Mouse (Mus musculus): ENCODE data around the gene Nol7. TPM values are rescaled to one million over a fixed set of nuclear protein-coding genes. Genes with fewer than 3 reads are reported as not detected.

The Nol7 gene
- 92.0 and 119 TPM in 2 replicates for polyA plus RNA-seq (2015; fragmentation: Nextera tagmentation; extraction: Ambion mirVana)

- H3K9ac ChIP-seq (ENCODE audit: low read length) = peak within 1 kb of the TSS; percentile 86
- ATAC-seq (ENCODE audit: insufficient read depth, low FRiP score) = peak; percentile 94
- no peaks in the 10 kb centered on the region for H3K9me3 ChIP-seq (replicated peaks; ENCODE audit: control insufficient read depth, low read length)
- peak within 1 kb of the TSS; percentile 79 for H3K4me3 ChIP-seq (replicated peaks; ENCODE audit: low read length)
- H3K27ac ChIP-seq (ENCODE audit: low read length) = peak within 1 kb of the TSS; percentile 92
- H3K4me1 ChIP-seq (ENCODE audit: control insufficient read depth, insufficient read depth, low read length) = peaks cover 11% of the 10 kb centered on the region
- peaks cover 8% of the 10 kb centered on the region; the same call in 1 of the 2 replicates for H3K36me3 ChIP-seq (ENCODE audit: control insufficient read depth, insufficient read depth, low read length)
- WGBS = under 1% methylated on average over 72 of the region's 72 CpGs
- no peaks in the 10 kb centered on the region for H3K27me3 ChIP-seq (ENCODE audit: control insufficient read depth, insufficient read depth, low read length)
- peak within 1 kb of the TSS; percentile 68 for H3K4me2 ChIP-seq (ENCODE audit: low read depth, low read length)
Measured at GRCm38 (mm10) chr13:43398297-43399080, at the start of gene Nol7. Gene Nol7 (plus strand): TSS chr13:43398390.

DNA sequence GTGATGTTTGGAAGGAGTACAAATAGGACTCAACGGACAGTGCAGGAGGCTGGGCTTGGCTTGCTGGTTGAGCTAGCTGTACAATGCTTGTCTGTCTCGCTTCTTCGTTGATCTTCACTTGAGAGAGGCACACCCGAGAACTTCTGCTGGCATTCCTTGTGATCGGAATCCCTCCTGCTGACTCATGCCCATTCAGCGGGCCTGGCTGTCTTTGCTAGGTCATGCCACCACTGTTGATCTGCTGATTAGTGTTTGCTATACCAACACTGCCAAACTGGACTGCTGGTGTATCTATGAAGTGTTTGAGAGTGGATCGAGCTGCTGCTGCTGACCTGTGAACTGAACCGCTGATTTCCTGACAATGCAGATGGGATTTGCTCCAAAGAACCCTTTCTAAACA lies 48.8 kb upstream of the Nol7 start:
- Histone ChIP-seq H3K36me3 (ENCODE audit: control insufficient read depth, insufficient read depth, low read length) (no peaks in the 10 kb centered on the region), H3K9ac (ENCODE audit: low read length) (no peak overlapping the region), H3K4me1 (ENCODE audit: control insufficient read depth, insufficient read depth, low read length) (peaks cover 5% of the 10 kb centered on the region; the same call in 1 of the 2 replicates), H3K27ac (ENCODE audit: low read length) (no peak overlapping the region), H3K9me3 (replicated peaks; ENCODE audit: control insufficient read depth, low read length) (no peaks in the 10 kb centered on the region), H3K4me3 (replicated peaks; ENCODE audit: low read length) (no peak overlapping the region), H3K27me3 (ENCODE audit: control insufficient read depth, insufficient read depth, low read length) (no peaks in the 10 kb centered on the region), H3K4me2 (ENCODE audit: low read depth, low read length) (no peak overlapping the region)
- no peak for ATAC-seq (ENCODE audit: insufficient read depth, low FRiP score)
- WGBS = 75% methylated on average over 8 of the region's 8 CpGs

DNA sequence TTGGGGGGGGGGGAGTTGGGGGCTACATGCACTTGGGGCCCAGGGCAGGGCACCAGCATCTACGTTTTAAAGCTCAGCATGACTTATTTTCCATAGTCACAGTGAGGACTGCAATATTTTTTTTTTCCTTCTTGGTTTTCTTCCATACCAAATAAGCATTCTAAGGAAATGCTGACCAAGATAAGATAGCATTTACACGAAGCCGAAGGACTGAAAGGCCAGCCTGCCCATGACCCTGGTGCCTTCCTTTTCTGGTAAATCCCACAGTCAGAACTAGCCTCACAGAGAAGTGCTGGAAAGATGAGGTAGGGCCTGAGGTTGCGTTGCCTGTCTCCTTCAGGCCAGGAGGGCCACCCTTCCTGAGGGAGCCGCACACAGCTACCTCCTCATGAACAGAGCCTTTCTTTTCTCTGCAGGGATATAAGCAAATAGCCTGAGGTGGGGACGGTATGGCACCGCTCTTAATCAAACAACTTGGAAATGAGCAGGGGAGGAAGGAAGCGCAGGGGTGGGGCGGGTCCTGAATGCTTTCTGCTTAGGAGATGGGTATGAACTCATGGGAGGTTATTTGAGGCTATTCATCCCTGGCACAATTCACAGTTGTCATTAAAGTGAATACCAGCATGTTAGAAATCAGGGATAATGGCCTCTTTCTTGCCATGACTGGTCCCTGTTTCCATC lies 47.6 kb upstream of the Nol7 start:
- Histone ChIP-seq H3K27ac (ENCODE audit: low read length) (no peak overlapping the region), H3K9ac (ENCODE audit: low read length) (no peak overlapping the region), H3K4me1 (ENCODE audit: control insufficient read depth, insufficient read depth, low read length) (peaks cover 5% of the 10 kb centered on the region; the same call in 1 of the 2 replicates), H3K4me2 (ENCODE audit: low read depth, low read length) (no peak overlapping the region), H3K4me3 (replicated peaks; ENCODE audit: low read length) (no peak overlapping the region), H3K9me3 (replicated peaks; ENCODE audit: control insufficient read depth, low read length) (no peaks in the 10 kb centered on the region), H3K36me3 (ENCODE audit: control insufficient read depth, insufficient read depth, low read length) (no peaks in the 10 kb centered on the region), H3K27me3 (ENCODE audit: control insufficient read depth, insufficient read depth, low read length) (no peaks in the 10 kb centered on the region)
- WGBS = 62% methylated on average over 9 of the region's 9 CpGs
- no peak for ATAC-seq (ENCODE audit: insufficient read depth, low FRiP score)

- no peaks in the 10 kb centered on the region for H3K36me3 ChIP-seq (ENCODE audit: control insufficient read depth, insufficient read depth, low read length)
- H3K4me3 ChIP-seq (replicated peaks; ENCODE audit: low read length) = no peak overlapping the region
- H3K9me3 ChIP-seq (replicated peaks; ENCODE audit: control insufficient read depth, low read length) = no peaks in the 10 kb centered on the region
- no peak overlapping the region for H3K4me2 ChIP-seq (ENCODE audit: low read depth, low read length)
- H3K27me3 ChIP-seq (ENCODE audit: control insufficient read depth, insufficient read depth, low read length) = no peaks in the 10 kb centered on the region
- ATAC-seq (ENCODE audit: insufficient read depth, low FRiP score) = no peak
- H3K9ac ChIP-seq (ENCODE audit: low read length) = no peak overlapping the region
- H3K4me1 ChIP-seq (ENCODE audit: control insufficient read depth, insufficient read depth, low read length) = peaks cover 5% of the 10 kb centered on the region; the same call in 1 of the 2 replicates
- H3K27ac ChIP-seq (ENCODE audit: low read length) = no peak overlapping the region
- WGBS = 45% methylated on average over 4 of the region's 4 CpGs
Measured at GRCm38 (mm10) chr13:43353356-43353755, 44.8 kb upstream of the Nol7 start.

- no peak overlapping the region for H3K9ac ChIP-seq (ENCODE audit: low read length)
- no peak overlapping the region for H3K4me2 ChIP-seq (ENCODE audit: low read depth, low read length)
- H3K27ac ChIP-seq (ENCODE audit: low read length) = no peak overlapping the region
- H3K4me3 ChIP-seq (replicated peaks; ENCODE audit: low read length) = no peak overlapping the region
- no peaks in the 10 kb centered on the region for H3K27me3 ChIP-seq (ENCODE audit: control insufficient read depth, insufficient read depth, low read length)
- 47% methylated on average over 12 of the region's 12 CpGs for WGBS
- H3K4me1 ChIP-seq (ENCODE audit: control insufficient read depth, insufficient read depth, low read length) = peaks cover 5% of the 10 kb centered on the region; the same call in 1 of the 2 replicates
- no peak for ATAC-seq (ENCODE audit: insufficient read depth, low FRiP score)
- H3K9me3 ChIP-seq (replicated peaks; ENCODE audit: control insufficient read depth, low read length) = no peaks in the 10 kb centered on the region
- no peaks in the 10 kb centered on the region for H3K36me3 ChIP-seq (ENCODE audit: control insufficient read depth, insufficient read depth, low read length)
Measured at GRCm38 (mm10) chr13:43354362-43354761, 43.8 kb upstream of the Nol7 start.

DNA sequence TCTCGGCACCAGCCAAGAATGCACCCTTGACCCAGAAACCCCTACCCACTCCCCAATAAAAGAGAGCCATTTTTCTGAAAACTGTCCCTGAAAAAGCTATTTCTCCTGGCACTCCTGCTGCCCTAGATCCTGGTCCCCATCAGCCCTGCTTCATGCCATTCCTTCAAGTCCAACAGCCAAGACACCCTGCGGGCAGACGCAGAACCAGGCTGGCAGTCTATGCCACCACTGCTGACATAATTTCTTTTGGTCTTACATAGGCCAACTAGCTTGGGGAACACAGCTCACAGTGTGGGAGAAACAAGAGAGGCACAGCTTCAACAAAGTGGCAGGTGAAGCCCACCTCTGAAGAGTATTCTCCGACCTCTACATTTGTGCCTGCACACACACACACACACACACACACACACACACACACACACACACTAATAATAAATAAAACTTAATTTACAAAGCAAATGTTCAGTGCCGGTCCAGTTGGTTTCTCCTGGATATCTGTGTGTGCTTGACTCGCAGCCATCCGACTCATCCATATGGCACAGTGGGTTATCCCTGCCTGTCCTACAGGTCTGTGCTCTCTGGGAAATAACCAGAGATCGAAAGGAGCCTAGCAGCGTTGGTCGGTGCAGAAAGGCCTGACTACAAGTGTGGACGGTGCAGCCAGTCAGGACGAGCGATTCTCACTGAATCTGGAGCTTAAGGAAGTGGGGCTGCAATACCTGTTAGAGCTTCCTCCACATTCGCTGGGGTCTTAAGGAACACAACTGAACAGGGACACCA lies 41.7 kb upstream of the Nol7 start:
- WGBS = 91% methylated on average over 14 of the region's 14 CpGs
- H3K9me3 ChIP-seq (replicated peaks; ENCODE audit: control insufficient read depth, low read length) = no peaks in the 10 kb centered on the region

DNA sequence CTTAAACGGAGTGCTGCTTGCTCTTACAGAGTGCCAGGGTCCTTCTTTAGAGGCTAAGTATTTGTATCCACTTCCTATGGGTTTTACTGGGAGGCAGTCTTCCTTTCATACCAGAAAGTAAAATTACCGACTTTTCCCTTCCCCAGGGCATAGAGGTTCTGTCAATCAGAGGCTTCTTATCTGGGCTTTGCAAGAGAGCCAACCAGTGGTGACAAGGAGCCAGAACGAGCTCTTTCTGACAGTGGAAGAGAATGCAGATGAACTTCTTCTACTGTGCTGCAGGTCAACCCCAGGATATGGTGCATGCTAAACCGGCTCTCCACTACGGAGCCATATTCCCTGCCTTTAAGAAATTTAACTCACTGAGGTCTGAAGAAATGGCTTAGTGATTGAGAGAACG lies 37.7 kb upstream of the Nol7 start:
- no peaks in the 10 kb centered on the region for H3K27me3 ChIP-seq (ENCODE audit: control insufficient read depth, insufficient read depth, low read length)
- no peak overlapping the region for H3K4me3 ChIP-seq (replicated peaks; ENCODE audit: low read length)
- H3K9ac ChIP-seq (ENCODE audit: low read length) = no peak overlapping the region
- no peak for ATAC-seq (ENCODE audit: insufficient read depth, low FRiP score)
- no peak overlapping the region for H3K4me2 ChIP-seq (ENCODE audit: low read depth, low read length)
- H3K27ac ChIP-seq (ENCODE audit: low read length) = no peak overlapping the region
- 0 out of 2 replicates have a peak, but pooled peaks cover 2% of the 10 kb centered on the region for H3K4me1 ChIP-seq (ENCODE audit: control insufficient read depth, insufficient read depth, low read length)
- 58% methylated on average over 6 of the region's 6 CpGs for WGBS
- H3K9me3 ChIP-seq (replicated peaks; ENCODE audit: control insufficient read depth, low read length) = no peaks in the 10 kb centered on the region
- H3K36me3 ChIP-seq (ENCODE audit: control insufficient read depth, insufficient read depth, low read length) = no peaks in the 10 kb centered on the region

More for the DNA sequence above, 41.7 kb upstream of the Nol7 start:
- H3K9ac ChIP-seq (ENCODE audit: low read length) = no peak overlapping the region
- H3K4me3 ChIP-seq (replicated peaks; ENCODE audit: low read length) = no peak overlapping the region
- no peak for ATAC-seq (ENCODE audit: insufficient read depth, low FRiP score)
- no peak overlapping the region for H3K4me2 ChIP-seq (ENCODE audit: low read depth, low read length)
- H3K27me3 ChIP-seq (ENCODE audit: control insufficient read depth, insufficient read depth, low read length) = no peaks in the 10 kb centered on the region
- H3K36me3 ChIP-seq (ENCODE audit: control insufficient read depth, insufficient read depth, low read length) = no peaks in the 10 kb centered on the region
- no peak overlapping the region for H3K27ac ChIP-seq (ENCODE audit: low read length)
- no peaks in the 10 kb centered on the region for H3K4me1 ChIP-seq (ENCODE audit: control insufficient read depth, insufficient read depth, low read length)

GRCm38 (mm10) chr13:43362353-43362752 lies 35.8 kb upstream of the Nol7 start:
- no peaks in the 10 kb centered on the region for H3K27me3 ChIP-seq (ENCODE audit: control insufficient read depth, insufficient read depth, low read length)
- H3K4me1 ChIP-seq (ENCODE audit: control insufficient read depth, insufficient read depth, low read length) = 0 out of 2 replicates have a peak, but pooled peaks cover 6% of the 10 kb centered on the region
- 67% methylated on average over 9 of the region's 9 CpGs for WGBS
- H3K9me3 ChIP-seq (replicated peaks; ENCODE audit: control insufficient read depth, low read length) = no peaks in the 10 kb centered on the region
- no peaks in the 10 kb centered on the region for H3K36me3 ChIP-seq (ENCODE audit: control insufficient read depth, insufficient read depth, low read length)
- H3K4me2 ChIP-seq (ENCODE audit: low read depth, low read length) = no peak overlapping the region
- H3K27ac ChIP-seq (ENCODE audit: low read length) = no peak overlapping the region
- no peak overlapping the region for H3K9ac ChIP-seq (ENCODE audit: low read length)
- no peak for ATAC-seq (ENCODE audit: insufficient read depth, low FRiP score)
- no peak overlapping the region for H3K4me3 ChIP-seq (replicated peaks; ENCODE audit: low read length)

Measured in stomach, embryonic 16.5 days (tissue).